Mouse (Mus musculus) layer of hippocampus, postnatal 10 days (tissue): Measurements from ENCODE around the gene Apoa5. TPM values are rescaled to one million over a fixed set of nuclear protein-coding genes. Genes with fewer than 3 reads are reported as not detected.

ENCODE experiments used
- total RNA-seq, 2 experiments: library from RNA; stranded (reverse); gene quantifications; 2 replicates each; pipeline ENCODE4 v1.2.3; 2021

The Apoa5 gene
- total RNA-seq, 2 experiments from 2014 or later: not detected

Other genes starting within 250 kb of the Apoa5 start
- gene Apoa1, start 40.1 kb upstream of the Apoa5 start, total RNA-seq: under 1 TPM; 0.33 to 0.94 TPM
- gene Apoc3, start 33.0 kb upstream of the Apoa5 start, total RNA-seq: not detected
- gene Apoa4, start 27.9 kb upstream of the Apoa5 start, total RNA-seq: not detected
- 10 to 100 TPM; 39.1 to 39.3 TPM for gene Zpr1, start 4.4 kb downstream of the Apoa5 start, total RNA-seq
- 10 to 100 TPM in 1 of 2 experiments, 1 to 10 TPM in 1; 8.9 to 10.1 TPM for gene Bud13, start 14.4 kb downstream of the Apoa5 start, total RNA-seq
- not detected for gene 4931429L15Rik, start 51.4 kb downstream of the Apoa5 start, total RNA-seq